Mouse (Mus musculus) frontal cortex, postnatal 36 days (tissue): ENCODE results near the gene Eef2.
"Not testable (repeated sequence)": the region's sequence is repeated elsewhere in the genome, so short reads cannot be mapped to it uniquely, and the experiment has no call there.

Experiments used
- DNase-seq, 2 experiments: peaks; one replicate each; pipeline ENCODE4 v3.0.0; 2022; ENCODE audit warnings: low spot score in 2 of 2

Gene Eef2

GRCm38 (mm10) chr10:81200605-81201287 lies 24.3 kb downstream of the Eef2 start:
- no peak for DNase-seq

GRCm38 (mm10) chr10:81201807-81202758 lies 25.7 kb downstream of the Eef2 start, which contains the start of gene Nmrk2:
Nmrk2 (minus strand) TSS chr10:81202051.
- no peak for DNase-seq

DNA sequence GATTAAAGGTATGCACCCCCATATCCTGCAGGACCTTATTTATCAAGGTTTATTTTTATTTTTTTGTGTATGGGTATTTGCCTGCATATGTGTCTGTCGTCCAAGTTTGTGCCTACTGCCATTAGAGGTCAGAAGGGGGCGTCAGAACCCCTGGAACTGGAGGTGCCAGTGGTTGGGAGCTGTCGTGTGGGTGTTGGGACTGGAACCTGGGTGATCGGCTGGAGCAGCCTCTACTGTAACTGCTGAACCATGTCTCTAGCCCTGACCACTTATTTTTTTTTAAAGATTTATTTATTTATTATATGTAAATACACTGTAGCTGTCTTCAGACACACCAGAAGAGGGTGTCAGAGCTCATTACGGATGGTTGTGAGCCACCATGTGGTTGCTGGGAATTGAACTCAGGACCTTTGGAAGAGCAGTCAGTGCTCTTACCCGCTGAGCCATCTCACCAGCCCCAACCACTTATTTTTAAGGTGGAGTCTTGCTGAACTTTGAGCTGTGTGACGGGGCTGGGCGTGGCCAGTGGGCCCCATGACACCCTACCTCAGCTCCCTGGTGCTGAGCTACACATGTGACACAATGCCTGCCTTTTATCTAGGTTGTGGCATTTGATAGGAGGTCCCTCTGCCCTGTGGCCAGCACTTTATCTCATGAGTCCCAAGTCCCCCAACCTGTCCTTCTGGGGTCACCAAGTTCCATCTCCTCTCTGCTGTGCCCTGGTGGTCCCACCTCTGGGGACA lies 26.7 kb downstream of the Eef2 start:
- DNase-seq, result no peak

GRCm38 (mm10) chr10:81204137-81204536 lies 27.7 kb downstream of the Eef2 start:
- DNase-seq, result no peak

- no peak for DNase-seq
These were observed 33.7 kb downstream of the Eef2 start for GRCm38 (mm10) chr10:81210154-81210553.

DNA sequence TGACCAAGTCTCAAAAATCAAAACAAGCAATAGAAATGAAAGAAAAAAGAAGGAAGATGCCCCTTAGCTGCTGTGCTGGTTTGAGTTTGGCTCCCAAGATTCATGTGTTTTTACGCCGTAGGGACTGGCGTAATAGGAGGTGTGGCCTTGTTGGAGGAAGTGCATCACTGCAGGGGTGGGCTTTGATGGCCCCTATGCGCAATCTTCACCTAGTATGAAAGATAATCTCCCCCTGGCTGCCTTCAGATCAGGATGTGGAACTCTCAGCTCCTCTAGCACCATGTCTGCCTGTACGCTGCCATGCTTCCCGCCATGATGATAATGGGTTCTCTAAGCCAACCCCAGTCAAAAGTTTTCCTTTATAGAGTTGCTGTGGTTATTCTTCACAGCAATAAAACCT lies 39.8 kb downstream of the Eef2 start:
- DNase-seq, result no peak

DNA sequence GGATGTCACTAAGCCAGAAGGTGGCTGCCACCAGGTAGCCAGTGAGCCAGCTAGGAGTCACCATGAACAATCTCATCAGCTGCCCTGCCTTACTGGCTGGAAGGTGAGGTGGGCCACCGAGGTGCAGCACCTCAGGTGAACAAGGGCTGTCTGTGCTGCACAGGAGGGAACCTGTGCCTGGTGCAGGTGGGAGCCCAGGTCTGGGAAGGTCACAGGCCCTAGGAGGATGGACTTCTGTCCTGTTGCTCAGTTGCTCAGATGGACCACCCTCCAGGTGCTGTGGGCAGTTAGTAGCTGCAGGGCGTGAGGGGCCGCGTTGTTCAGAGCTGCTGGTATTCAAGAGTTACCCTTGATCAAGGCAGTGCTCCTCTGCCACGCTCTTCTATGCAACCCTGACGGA lies 40.4 kb downstream of the Eef2 start:
- no peak for DNase-seq

DNA sequence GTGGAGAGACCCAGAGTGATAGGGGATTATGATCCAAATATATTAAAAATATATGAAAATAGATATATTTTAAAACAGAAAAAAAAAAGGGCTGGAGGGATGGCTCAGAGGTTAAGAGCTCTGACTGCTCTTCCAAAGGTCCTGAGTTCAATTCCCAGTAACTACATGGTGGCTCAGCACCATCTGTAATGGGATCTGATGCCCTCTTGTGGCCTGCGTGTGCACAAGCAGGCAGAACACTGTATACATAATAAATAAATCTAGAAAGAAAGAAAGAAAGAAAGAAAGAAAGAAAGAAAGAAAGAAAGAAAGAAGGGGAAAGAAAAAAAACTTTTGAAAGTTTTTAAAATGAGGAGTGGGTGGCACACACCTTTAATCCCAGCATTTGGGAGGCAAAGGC lies 40.8 kb downstream of the Eef2 start:
- DNase-seq, result not testable (repeated sequence)

GRCm38 (mm10) chr10:81217964-81218363 lies 41.5 kb downstream of the Eef2 start:
- DNase-seq, result peak; percentile 43 to 50

DNA sequence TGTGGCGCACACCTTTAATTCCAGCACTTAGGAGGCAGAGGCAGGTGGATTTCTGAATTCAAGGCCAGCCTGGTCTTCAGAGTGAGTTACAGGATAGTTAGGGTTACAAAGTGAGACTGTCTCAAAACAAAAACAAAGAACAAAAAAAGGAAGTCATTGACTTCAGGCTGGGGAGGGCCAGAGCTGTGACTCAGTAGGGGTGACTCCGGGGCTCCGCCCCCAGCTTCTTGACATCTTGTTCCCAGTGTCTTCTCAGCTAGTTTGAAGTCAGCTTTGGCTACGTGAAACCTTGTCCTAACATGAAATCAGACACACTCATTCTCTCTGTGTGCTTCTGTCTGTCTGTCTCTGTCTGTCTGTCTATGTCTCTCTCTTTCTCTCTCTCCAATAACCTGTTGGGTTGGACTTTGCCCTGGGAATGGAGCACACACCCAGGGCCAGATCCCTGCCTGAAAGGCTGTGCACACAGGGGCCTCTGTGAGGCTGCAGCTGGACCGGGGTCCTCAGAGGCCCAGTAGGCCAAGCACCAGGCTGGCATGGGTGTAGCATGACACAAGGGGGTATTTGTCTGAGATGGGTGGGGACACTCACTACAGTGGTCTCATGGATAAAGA lies 45.1 kb downstream of the Eef2 start:
- no peak for DNase-seq

DNA sequence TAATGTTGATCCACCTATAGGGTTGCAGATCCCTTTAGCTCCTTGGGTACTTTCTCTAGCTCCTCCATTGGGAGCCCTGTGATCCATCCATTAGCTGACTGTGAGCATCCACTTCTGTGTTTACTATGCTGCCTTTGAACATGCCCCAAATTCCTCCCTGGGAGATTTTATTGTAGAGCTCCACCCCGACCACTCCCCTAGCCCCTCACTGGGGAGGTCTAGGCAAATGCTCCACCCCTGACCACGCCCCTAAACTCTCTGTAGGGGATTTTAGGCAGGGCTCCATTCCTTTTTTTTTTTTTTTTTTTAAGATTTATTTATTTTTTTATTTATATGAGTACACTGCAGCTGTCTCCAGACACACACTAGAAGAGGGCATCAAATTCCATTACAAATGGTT lies 47.3 kb downstream of the Eef2 start:
- DNase-seq, result not testable (repeated sequence)

DNA sequence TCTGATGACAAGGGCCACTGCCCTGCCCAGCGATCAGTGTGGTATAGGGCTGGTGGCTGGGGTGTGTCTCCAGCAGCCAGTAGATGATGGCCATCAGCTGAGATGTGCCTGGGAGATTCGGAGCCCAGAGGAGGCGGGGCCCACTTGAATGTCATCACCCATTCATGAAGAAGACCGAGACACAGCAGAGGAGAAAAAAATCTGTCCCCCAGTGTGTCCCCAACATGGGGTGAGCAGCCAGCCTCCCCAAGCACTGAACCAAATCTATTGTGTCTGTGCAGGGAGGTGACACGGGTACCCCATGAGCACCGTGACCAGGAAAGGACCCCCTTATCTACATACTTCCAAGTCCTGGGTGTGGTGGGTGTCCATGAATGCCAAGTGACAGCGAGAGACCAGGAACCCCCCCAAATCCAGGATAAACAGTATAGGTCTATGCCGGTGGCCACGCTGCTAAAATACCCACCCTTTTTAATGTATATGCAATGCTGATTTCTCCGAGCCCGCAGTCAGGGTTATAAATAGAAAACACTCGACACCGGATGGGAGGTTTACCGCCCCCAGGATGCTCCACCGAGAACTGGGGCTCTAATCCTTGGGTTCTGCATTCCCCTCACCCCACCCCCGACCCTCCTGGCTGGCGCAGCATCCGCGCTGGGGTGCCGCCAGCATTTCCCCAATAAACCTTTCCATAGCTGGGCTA lies 53.5 kb downstream of the Eef2 start:
- peak; percentile 38 to 57 for DNase-seq

- DNase-seq, result peak; percentile 84 to 90
These were observed 54.3 kb downstream of the Eef2 start, which contains the start of gene Atcay for GRCm38 (mm10) chr10:81230438-81231332. Atcay (minus strand) TSS chr10:81230833.

DNA sequence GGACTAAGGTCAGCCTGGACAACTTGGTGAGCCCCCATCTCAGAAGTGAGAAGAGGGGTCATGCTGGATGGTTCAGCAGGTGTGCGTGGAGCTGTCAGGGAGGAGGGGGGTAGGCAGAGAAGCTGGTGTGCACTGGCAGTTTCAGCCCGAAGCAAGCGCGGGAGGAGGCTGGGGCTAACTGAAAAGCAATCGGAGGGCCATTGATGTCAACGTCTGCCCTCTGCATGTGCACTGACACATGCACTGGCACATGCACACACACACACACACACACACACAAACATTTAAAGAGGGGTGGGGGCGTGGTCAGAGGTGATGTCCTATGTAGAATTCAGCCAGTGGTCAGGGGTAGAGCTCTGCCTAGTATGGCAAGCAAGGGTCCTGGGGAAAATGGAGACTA lies 55.0 kb downstream of the Eef2 start:
- no peak for DNase-seq
